Mouse (Mus musculus): ENCODE measurements around the gene Krba1. TPM values are rescaled to one million over a fixed set of nuclear protein-coding genes. Genes with fewer than 3 reads are reported as not detected.
A peak's percentile ranks its signal among the peaks of the same experiment; 100 is the strongest.

The Krba1 gene
- 10 to 100 TPM; 39.4 to 43.0 TPM for total RNA-seq (2021)
- long read RNA-seq, experiment 1, full-length matches to known transcripts = 7 of 19 reads
- long read RNA-seq, experiment 1, partial matches to known transcripts = 1 of 19 reads
- long read RNA-seq, experiment 1, other reads (novel, unspliced or antisense) = 11 of 19 reads
- long read RNA-seq, experiment 2, full-length matches to known transcripts = 7 of 24 reads
- long read RNA-seq, experiment 2, partial matches to known transcripts = 3 of 24 reads
- long read RNA-seq, experiment 2, other reads (novel, unspliced or antisense) = 14 of 24 reads

DNA sequence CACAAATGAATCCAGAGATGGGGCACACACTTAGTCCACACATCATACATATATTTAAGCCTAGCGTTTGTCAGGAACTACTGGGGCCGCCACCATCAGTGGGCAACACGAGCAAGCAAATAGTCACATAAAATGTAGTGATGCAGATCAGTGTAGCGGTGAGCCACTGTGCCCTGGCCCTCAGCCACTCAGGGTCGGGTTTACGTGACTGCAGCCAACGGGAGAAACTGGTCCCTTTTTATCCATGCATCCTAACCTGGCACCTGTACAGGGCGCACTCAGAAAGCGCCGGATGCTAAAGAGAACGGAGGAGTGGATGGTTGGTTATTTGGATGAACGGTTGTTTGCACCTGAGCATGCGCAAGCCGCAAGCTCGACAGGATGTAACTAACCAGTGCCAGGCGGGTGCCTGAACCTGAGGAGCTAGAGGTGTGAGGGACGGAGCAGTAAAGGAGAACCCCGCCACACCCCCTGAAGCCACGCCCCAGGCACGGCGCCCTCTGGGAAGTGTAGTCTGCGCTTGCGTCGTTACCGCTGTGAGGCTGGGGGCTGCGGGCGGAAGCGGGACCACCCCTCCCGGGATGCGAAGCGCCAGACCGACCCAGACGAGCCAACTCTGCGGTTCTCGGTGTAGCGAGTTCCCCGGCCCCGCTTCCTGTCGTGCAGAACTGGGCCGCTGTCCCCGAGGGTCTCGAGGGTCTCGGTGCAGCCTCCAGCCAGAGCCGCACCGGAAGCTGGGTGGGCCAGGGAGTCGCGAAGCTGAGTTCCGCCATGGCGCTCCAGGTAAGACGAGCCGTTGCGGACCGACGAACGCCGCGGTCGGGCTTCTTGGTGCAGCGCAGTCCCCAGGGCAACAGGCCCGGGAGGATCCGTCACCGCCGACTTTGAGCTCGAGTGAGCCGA is at the start of gene Krba1:
TSS of gene Krba1 (plus strand) at position 482 of the 903 bp plus-strand sequence.
- peak; percentile 84 to 88 for DNase-seq (ENCODE audit: low spot score in 2 of 2)

DNA sequence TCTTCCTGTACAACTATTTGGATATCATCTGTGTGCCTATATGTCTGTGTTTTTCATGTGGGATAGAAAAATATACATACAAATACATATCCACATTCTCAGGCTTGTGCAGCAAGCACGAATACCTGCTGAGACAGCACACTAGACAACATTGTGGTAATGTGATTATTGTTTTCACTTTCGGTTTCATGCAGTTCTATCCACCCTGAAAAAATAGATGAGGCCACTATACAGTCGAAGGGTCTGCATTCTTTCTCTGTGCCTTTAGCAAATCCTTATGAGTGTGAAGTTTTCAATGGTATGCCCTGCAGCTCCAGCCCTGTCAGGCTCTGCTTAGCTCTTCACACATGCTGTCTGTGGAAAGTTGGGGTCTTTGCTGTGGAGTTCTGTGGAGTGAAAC is 36.5 kb upstream of the Krba1 start:
- no peak for DNase-seq (ENCODE audit: low spot score in 2 of 2)

DNA sequence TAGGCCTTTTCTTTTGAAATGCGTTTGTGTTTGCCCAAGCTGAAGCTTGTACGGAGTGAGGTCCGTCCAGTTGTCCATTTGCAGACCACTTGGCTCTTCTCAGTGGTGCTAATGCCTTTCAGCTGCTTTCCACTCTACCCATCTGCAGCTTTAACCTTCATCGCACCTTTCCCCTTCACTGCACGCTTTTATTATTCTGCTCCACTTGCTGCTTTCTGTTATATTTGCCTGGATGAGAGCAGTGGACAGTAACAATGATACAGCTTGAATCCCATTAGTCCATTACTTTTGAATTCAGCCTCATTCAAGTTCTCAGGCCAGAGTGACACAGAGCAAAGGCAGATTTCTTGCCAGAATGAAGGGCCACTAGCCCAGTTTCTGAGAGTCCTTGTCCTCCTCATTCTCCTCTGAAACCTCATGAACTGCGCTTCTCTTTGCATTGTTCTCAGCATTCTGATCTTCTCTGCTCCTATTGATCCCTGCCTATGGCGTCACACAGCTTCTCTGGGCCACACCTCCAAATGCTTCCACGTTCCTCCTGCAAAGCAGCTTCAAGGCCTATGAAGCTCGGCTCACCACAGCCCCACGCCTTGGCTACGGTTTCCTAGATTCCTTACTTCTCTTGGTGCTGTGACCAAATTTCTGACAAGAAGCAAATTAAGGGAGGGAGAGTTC is 28.9 kb upstream of the Krba1 start:
- DNase-seq (ENCODE audit: low spot score in 2 of 2) = peak in 1 of 2 experiments; percentile 1

DNA sequence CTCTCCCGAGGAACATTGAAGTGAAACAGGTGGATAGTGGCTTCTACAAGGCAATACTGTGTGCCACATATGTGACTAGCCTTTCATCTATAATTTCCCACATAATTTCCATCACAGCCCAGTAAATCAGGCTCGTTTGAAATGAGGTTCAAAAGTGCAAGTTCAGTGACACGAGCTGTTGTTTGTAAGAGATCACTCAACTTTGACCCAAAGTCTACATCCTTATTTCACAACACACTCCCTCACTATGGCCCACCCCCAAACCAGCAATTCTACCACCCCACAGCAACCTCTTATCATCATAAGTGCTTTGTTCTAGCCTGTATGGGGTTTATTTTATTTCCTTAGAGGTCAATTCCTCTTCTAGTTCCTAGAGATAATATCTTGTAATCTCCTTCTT is 7.2 kb upstream of the Krba1 start:
- DNase-seq (ENCODE audit: low spot score in 2 of 2) = no peak

DNA sequence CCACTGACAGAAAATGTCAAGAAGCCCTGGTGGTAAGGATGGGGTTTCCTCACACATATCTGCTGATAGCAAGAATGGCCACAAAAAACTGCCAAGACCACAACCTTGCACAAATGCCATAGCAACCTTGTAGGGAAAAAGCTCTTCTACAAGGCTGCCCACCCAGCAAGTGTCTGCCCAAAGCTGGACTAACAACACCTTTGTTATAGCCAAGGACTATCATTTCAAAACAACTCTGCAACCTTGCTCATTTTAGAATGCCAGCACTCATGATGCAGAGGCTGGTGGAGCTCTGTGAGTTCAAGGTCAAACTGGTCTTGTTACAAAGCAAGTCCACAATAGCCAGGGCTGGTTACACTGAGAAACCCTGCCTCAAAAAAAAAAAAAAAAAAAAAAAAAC is 1.6 kb upstream of the Krba1 start:
- no peak for DNase-seq (ENCODE audit: low spot score in 2 of 2)

DNA sequence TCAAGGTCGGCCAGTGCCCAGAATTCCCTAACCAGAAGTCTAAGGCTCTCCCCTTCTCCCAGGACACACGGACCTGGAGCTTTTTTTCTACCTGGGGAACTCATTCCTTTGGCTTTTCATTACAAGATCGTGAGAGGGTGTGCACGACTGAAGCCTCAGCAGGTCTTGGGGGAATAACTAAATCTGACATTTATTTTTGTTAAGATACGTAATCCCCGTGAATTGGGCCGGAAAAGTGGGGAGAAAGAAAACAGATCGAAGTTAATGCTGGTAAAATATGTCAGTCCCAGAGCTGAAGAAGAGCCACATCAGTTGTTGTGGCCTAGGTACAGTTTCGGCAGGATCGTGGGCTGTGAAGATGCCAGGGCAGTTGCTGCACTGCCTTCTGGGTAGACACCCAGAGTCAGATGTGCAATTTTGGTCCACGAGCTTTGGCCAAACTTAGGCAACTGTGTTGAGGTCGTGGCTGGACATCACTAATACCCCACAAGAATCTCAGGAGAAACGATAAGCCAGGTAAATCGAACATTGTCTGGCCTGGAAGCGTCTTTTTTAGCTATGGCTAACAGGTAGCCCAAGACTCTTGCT is 716 bp downstream of the Krba1 start:
- DNase-seq (ENCODE audit: low spot score in 2 of 2) = no peak

DNA sequence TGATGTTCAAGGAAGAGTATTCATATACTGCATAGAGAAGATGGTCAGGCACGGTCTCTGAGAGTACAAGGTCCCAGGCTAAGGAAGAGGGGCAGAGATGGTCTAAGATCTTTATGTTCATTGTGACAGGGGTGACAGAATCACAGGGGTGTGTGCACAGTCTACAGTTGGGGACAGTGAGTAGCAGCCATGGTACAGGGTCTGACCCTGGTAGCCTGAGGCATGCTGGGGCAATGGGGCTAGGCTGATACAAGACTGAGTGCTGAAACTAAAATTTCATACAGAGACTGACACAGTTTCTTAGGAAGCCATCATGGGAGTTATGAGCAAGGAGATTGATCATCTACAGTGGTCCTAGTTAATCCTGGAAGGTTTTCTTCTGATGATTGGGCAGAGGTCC is 1.3 kb downstream of the Krba1 start:
- no peak for DNase-seq (ENCODE audit: low spot score in 2 of 2)

DNA sequence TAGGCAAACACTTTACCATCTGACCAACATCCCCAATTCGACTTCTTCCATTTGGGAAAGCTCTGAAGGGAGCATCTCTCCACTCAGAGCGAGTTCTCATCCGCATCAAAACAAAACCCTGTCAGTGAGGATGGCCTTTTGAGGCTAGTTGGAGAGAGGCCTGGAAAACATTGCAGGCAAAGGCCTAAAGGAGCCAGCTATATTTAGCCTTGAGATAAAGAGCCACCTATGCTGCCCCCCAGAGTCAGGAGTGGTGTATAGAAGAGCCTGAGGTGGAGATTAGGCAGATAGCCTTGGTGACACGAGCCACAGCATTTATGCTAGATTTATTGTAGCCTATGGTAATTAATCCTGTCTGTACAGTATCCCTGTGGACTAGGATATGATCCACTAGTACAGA is 1.9 kb downstream of the Krba1 start:
- peak in 1 of 2 experiments; percentile 53 for DNase-seq (ENCODE audit: low spot score in 2 of 2)

DNA sequence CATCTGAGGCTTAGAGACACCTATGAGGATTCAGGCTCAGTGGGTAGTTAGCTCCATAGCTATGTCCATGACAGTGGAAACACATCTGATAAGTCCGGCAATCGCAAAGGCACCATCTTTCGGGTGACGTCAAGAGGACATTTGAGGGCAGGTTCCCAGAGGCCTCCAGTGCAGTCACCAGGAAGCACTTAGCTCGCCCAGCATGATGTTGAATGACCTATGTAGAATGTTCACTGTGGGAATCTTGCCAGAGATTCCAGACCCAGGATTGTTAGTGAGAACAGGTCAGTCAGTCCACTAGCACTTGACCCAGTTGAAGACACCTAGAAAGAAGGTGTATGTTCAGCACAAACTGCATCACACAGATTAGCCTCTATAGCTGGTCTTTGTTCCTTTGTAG is 4.5 kb downstream of the Krba1 start:
- no peak for DNase-seq (ENCODE audit: low spot score in 2 of 2)

DNA sequence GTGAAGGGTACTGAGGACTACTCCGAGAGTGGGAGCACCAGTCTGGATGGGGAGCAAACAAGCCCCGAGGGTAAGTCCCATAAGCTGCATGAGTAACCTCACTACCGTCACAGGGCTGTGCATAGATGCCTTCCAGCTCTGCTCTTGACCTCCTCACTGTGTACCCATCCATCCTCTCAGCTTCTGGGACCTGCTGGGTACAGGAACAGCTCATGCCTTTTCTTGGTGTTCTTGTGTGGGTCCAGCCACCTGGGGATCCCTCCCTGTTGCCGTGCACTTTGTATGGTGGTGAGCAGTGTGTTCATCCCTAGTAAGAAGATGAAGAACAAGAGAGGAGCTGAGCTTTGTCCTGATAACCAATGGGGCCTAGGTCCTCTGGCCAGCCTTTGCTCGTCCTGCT is 8.7 kb downstream of the Krba1 start:
- no peak for DNase-seq (ENCODE audit: low spot score in 2 of 2)

DNA sequence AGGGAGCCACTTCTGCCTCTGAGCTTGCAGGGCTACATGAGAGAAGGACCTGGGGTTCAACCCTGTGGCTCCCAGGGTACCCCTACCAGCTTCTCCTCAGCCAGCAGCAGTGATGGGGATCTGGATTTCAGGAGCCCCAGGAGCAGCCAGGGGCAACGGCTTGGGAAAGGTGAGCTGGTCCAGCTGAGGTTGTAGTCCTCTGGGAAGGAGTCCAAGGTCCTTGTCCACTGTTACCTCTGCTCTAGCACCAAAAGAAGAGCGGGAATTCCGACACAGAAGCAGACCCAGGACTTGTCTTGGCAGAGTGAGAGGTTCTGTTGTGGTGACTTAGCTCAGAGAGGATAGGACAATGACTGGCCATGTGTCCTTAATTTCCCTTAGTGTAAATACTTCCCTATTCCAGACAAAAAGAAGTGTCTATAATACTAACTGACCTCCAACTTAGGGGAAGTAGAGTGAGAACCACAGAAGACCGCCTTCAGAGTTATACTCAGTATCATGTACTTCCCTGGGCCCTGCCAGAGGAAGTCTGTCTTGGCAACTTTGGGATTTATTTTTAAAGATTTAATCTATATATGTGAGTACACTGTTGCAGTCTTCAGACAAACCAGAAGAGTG is 14.4 kb downstream of the Krba1 start:
- no peak for DNase-seq (ENCODE audit: low spot score in 2 of 2)

DNA sequence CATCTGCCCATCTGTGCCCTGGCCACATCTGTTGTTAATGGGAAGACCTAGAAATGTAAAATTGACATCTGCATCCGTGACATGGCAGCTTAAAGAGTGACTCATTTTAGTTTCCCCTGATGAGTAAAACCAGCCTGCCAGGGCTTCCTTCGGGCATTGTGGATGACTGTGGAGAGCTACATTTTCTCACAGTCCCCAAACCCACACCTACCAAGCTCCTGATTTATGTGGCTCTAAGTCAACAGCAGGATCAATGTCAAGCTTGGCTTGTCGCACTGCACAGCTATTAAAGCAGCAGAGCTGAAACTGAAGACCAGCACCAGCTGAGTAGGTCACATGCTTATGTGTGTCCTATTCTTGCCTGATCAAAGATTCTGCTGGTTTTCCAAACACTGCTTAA is 15.2 kb downstream of the Krba1 start:
- no peak for DNase-seq (ENCODE audit: low spot score in 2 of 2)

DNA sequence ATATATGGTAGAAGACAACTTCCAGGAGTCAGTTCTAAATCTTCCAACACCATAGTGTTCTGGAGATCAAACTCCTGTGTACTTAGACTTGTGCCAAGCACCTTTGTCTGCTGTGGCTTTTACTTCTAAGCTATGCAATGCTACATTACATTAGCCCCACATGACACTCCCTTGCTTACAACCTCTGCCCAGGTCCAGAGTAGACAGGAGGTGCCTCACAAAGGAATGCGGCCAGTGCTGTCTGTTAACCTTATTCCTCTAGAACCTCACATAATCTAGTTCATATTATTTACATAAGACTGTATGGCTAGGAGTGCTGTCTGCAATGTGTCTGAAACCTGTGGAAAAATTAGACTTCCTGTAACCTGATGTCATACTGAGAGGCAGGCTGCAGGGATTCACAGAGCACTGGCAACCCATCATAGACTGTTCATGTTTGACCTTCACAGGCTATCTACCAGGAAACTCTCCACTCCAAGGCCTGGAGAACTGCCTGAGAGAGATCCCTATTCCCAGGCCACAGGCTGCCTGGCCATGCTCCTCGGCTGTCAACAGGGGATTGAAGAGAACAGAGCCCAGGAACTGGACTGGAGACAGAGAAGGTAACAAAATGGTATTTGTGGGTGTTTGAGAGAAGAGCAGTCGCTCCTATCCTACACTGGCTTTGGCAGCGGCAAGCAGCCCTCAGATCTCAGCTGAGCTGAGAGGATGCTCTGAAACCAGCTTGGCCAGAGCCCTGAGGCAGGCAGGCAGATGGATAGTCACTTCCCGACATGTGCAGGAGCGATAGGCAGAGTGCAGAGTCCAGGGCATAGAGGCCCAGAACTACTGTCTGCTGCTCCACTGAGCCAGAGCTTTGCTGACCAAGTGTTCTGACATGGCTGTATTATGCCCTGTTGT is 16.1 kb downstream of the Krba1 start:
- no peak for DNase-seq (ENCODE audit: low spot score in 2 of 2)

DNA sequence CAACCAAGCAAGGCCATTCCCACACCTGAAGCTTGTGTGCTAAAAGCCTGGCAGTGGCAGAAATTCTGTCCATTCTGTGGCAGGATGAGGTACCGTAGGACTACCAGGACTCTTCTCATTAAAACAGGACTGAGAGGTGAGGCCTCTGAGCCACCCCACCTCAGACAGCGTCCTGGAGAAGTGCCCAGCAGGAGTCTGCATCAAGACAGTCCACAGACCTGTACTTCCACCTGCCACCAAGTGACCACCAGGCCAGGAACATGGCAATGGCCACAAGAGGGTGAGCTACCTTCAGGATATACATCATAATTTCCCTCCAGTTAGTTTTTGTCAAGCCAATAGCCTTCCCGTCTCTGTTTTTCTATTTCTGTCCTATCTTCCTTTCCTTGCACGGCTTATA is 16.8 kb downstream of the Krba1 start:
- DNase-seq (ENCODE audit: low spot score in 2 of 2) = no peak

DNA sequence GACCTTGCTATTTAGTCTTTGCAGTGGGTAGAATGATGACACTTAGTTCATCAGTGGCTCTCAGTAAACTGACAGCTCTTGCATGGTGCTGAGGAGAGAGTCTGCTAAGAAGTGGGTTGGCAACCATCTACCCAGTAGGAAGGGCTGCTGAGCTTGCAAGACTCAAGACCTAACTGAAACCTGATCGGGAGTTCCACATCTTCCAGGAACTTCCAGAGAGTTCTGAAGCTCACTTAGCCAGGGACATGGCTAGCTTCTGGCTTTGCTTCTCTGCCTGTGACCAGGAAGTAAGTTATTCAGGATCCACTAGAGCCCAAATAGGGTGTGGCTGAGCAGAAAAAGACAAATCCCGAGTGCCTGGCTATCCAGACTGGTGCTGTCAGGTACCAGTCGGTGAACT is 17.3 kb downstream of the Krba1 start:
- DNase-seq (ENCODE audit: low spot score in 2 of 2) = no peak

DNA sequence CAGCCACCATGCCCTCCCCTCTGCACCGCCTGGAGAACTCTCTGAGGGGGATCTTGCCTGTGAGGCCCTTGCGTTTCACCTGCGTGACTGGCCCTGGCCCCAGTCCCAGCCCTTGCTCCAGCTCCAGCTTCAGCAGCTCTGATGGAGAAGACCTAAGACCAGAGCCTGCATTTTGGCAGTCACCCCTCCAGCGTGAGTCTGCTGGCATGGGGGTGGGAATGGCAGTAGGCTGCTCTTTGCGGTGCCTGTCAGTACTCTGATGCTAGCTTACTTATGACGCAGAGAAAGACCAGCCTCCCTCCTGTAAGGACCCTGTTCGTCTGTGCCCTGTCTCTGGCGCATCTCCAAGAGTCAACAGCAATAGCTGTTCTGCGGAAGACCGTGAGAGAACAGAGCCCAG is 17.7 kb downstream of the Krba1 start:
- no peak for DNase-seq (ENCODE audit: low spot score in 2 of 2)

DNA sequence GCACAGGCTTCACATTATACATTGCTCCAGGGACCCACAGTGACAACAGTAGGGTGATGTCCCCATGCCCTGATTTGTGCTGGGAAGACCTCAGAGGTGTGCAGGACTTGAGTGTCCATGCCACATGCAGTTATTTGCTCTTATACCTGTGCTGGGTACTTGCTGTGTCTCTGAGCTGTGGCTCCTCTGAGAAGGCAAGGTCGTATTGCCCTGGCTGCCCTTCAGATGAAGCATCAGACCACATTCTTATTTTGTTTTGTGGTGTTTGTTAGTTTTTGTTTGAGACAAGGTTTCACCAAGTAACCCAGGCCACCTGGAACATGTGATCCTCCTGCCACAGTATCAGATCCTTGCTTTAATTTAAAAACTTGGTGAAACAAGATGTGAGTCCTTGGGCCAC is 19.5 kb downstream of the Krba1 start:
- no peak for DNase-seq (ENCODE audit: low spot score in 2 of 2)

DNA sequence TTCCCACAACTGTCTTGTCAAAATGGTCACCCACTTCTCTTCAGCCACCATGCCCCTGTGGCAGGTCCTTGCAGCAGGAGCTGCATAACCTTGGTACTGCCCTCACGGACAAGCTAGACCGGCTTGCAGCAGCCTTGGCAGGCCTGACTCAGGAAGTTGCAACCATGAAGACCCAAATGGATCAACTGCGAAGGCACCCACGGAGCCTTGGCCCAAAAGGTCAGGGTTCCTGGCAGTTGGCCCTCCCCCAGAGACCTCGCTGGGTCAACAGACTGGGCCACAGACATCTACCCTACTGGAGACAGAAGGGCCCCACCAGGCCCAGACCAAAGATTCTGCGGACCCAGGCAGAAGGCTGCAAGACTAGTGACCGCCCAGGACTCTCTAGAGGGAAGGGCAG is 20.2 kb downstream of the Krba1 start:
- no peak for DNase-seq (ENCODE audit: low spot score in 2 of 2)

DNA sequence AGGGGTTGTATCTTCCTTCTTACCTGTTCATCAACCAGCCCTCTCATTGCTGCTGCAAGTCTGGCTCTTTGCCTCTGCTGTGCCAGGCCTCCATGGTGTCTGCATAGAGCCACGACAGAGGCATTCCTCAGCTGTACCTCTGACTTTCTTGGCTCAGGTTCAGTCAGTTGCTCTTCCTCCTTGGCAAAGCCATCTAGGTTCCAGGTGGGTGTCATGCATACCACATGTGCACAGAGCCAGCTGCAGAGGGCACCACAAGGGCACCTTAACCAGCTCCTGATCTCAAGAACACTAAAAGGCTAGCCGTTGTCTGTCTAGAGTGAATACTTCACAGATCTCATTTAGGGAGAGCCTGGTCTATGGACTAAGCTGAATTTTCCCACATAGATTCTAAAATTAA is 21.1 kb downstream of the Krba1 start:
- DNase-seq (ENCODE audit: low spot score in 2 of 2) = no peak

DNA sequence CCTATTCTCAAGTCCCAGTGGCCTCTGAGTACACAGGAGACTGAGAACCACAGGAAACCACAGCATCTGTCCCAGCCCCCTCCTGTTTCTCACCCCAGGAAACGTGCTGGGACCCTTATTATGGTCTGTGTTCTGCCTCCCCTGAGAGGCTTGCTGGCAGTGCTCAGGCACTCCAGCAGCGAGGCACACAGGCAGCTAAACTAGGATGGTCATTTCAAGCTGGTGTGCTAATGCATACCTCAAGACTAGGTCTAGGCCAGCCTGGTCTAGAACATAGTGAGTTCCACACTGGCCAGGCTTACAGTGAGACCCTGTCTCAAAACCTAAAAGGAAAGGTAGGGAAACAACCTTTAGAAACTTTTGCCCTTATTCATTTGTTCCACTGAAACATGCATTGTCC is 25.3 kb downstream of the Krba1 start:
- DNase-seq (ENCODE audit: low spot score in 2 of 2) = no peak

All from layer of hippocampus, postnatal 14 days (tissue).